Mouse (Mus musculus): ENCODE measurements around the gene Klhl8. TPM values are rescaled to one million over a fixed set of nuclear protein-coding genes. Genes with fewer than 3 reads are reported as not detected.

Klhl8 gene
- total RNA-seq, 1 experiment from 2014 or later: 0.29 TPM

- no peak for ATAC-seq (replicated peaks; ENCODE audit: insufficient number of reproducible peaks, low FRiP score, low TSS enrichment, poor library complexity, severe bottlenecking)
Measured at GRCm38 (mm10) chr5:103854041-103854806, 56.8 kb downstream of the Klhl8 start.

DNA sequence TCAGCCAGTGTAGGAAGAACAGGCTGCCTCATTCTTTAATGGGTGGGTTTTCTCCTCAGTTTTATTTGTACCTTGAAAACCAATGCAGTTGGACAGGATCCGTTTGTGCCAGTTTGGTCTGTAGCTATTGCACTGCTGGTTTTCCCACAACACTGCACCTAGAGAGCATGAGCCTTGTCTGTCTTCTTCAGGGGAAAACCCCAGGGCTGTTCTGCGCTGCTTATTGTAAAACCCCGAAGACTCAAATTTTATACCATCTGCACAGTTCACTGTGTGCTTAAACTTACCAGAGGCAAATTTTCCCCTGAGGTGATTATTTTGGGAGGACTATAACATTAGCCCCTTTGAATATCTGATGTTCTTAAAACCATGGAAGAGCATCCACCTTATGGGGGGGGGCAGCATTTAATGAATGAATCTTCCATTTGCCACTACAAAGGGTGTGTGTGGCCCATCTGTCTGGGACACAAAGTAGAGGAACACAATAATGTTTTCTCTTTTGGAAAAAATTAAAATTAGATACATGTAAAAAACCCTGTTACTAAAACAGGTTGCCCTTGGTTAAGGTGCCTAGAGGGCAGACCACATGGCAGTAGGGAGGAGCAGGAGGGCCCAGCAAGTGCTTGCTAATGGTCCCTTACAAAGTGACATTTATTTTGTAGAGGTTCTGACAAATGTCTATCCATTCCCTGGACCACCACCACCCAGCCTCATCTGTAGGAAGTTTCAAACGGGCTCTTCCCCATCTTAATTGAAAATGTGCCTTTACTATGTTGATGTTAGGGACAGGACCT is 58.1 kb downstream of the Klhl8 start:
- ATAC-seq (replicated peaks; ENCODE audit: insufficient number of reproducible peaks, low FRiP score, low TSS enrichment, poor library complexity, severe bottlenecking): no peak

DNA sequence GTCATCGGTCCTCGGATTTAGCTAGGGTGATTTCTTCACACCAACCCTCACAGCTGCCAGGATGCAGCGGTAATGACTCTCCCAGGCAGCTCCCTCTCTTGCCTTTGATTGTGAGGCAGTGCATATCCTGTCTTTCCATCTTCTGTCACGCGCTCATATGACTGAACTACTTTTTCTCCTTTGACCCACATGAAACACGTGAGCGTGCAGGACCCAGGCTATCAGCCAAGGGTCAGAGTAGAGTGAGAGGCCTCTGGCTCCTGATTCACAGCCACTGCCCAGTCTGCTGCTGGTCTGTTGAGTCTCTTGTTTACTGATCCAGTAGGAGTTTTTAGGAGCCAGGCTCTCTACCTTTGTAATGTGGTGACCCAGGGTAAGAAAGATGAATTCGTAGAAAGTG is 62.5 kb downstream of the Klhl8 start:
- ATAC-seq (replicated peaks; ENCODE audit: insufficient number of reproducible peaks, low FRiP score, low TSS enrichment, poor library complexity, severe bottlenecking): no peak

GRCm38 (mm10) chr5:103846609-103847008 is 64.5 kb downstream of the Klhl8 start:
- ATAC-seq (replicated peaks; ENCODE audit: insufficient number of reproducible peaks, low FRiP score, low TSS enrichment, poor library complexity, severe bottlenecking): no peak

DNA sequence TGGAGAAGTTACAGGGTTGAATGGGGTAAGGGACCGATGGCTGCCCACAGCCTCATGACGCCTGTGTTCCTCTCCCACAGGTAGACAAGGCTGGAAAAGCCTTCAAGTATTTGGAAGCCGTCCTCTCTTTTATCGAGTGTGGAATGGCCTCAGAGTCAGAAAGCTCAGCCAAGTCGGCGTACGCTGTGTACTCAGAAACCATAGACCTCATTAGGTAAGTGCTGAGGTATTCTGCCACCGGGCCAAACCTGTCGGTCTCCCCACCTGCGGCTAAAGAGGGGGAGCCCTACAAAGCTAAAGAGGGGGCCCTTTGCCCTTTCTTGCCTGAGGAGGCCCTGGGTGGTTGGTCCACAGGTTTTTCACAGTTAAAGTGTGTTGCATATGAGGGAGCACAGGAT is 64.9 kb downstream of the Klhl8 start:
- no peak for ATAC-seq (replicated peaks; ENCODE audit: insufficient number of reproducible peaks, low FRiP score, low TSS enrichment, poor library complexity, severe bottlenecking)

DNA sequence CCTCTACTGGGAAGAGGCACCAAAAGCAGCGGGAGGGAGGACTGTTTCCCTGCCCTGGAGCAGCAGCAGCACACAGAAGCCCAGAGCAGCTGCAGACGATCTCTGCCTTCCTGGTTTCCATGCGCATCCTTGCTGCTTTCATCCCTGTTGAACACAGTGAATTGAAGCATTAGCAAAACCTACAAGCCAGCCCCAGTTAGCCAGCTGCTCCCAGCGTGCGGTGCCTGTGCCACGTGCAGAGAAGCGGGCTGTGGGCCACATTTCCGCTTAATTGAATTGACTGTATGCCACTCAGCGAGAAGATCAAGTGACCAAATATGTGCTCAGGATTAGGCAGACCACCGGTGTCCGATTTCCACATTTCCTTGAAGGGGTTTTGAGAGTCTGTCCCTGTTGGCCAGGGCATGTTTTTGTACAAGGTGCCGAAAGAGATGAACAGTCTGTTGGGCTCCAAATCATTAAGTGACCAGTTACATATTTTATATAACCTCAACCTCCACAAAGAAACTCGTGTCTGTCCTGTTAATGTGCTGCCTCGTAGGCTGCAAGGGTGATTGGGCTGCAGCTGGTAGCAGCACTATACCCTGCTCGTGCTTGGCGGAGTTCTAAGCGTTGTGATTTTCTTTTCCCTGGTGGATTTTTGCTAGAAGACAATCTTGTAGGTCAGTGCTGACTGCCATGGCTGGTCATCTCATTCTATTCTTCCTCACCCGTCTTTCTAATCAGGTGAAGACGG is 65.5 kb downstream of the Klhl8 start:
- no peak for ATAC-seq (replicated peaks; ENCODE audit: insufficient number of reproducible peaks, low FRiP score, low TSS enrichment, poor library complexity, severe bottlenecking)

DNA sequence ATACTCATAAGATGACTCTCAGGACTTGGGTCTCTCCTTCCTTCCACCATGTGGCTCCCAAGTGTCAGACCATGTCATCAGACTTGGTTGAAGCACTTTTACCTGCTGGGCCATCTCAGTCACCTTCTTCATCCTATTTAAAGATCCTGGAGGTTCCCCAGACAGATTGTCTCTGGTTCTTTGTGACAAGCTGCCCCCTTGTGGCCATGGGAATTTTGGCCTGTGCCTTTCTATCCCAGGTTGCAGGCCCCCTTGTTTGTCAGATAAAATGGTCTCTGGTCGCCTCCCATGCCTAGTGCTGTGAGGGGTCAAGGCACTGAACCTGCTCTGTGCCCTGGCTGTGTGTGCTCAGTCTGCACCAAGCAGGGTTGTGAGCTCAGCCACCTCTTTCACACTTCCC is 67.1 kb downstream of the Klhl8 start:
- no peak; the same call in 1 of the 2 replicates for ATAC-seq (replicated peaks; ENCODE audit: insufficient number of reproducible peaks, low FRiP score, low TSS enrichment, poor library complexity, severe bottlenecking)

- no peak for ATAC-seq (replicated peaks; ENCODE audit: insufficient number of reproducible peaks, low FRiP score, low TSS enrichment, poor library complexity, severe bottlenecking)
Measured at GRCm38 (mm10) chr5:103839265-103839626, 71.8 kb downstream of the Klhl8 start.

GRCm38 (mm10) chr5:103838550-103839264 is 72.4 kb downstream of the Klhl8 start:
- ATAC-seq (replicated peaks; ENCODE audit: insufficient number of reproducible peaks, low FRiP score, low TSS enrichment, poor library complexity, severe bottlenecking): no peak

DNA sequence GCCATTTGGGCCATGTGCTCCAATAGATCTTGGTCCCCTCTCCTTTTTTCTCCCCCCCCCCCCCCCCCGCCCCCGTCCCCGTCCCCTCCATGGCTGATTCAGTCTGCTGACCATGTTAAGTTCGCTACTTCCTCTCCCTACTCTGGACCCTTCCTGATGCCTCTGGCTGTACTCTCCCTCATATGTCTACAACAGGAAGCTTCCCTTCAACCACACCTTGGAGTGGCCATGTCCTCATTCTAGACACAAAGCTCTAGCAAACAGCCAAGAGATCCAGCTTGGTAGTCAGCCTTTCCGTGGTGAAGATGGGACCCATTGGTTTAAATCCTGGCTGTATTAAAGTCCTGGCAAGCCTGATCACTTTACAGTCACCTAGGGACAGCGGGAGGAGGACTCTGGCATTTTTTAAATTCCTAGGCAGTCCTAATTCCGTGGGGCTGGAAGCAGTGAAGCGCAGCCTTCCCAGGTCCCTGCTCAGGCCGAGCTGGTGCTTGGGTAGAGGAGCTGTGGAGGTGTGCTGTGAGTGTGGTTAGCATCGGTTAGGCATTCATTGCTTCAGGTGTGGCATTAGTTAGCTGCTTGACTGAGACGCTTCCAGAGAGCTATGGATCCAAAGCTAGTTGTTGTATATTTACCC is 74.8 kb downstream of the Klhl8 start:
- ATAC-seq (replicated peaks; ENCODE audit: insufficient number of reproducible peaks, low FRiP score, low TSS enrichment, poor library complexity, severe bottlenecking): no peak

- ATAC-seq (replicated peaks; ENCODE audit: insufficient number of reproducible peaks, low FRiP score, low TSS enrichment, poor library complexity, severe bottlenecking): no peak
Measured at GRCm38 (mm10) chr5:103835471-103836147, 75.5 kb downstream of the Klhl8 start.

DNA sequence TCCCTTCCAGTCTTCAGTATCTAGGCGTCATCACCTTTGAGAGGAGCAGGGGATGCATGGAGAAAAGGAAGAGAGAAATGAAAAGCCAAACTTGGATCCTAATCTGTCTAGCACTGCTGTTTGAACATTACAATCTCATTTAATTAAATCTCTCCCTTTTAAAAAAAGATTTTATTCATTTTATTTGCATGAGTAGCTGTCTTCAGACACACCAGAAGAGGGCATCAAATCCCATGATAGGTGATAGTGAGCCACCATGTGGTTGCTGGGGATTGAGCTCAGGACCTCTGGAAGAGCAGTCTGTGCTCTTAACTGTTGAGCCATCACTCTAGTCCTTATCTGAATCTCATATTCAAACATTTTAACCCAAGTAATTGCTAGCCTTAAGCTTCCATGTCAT is 80.2 kb downstream of the Klhl8 start:
- no peak for ATAC-seq (replicated peaks; ENCODE audit: insufficient number of reproducible peaks, low FRiP score, low TSS enrichment, poor library complexity, severe bottlenecking)

DNA sequence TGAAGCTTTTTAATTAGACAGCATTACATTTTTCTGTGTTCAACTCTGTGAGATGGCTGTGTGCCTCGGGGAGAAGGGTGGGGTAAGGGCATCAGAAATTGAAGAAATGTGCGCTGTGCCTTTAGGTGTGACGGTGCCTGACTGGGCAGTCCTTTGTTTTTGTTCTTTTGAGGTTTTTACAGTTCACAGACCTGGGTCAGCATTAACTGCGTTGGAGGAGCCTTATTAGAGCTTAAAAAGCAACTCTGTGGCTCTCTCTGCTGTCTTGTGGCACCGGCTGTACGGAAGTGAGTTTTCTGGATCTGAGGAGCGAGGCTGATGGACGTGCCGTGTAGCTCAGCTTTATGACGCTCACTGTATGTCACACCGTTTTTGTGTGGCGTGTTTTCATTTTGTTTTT is 81.9 kb downstream of the Klhl8 start:
- no peak for ATAC-seq (replicated peaks; ENCODE audit: insufficient number of reproducible peaks, low FRiP score, low TSS enrichment, poor library complexity, severe bottlenecking)

- ATAC-seq (replicated peaks; ENCODE audit: insufficient number of reproducible peaks, low FRiP score, low TSS enrichment, poor library complexity, severe bottlenecking): no peak
Measured at GRCm38 (mm10) chr5:103828729-103829128, 82.3 kb downstream of the Klhl8 start.

GRCm38 (mm10) chr5:103828304-103828703 is 82.8 kb downstream of the Klhl8 start:
- ATAC-seq (replicated peaks; ENCODE audit: insufficient number of reproducible peaks, low FRiP score, low TSS enrichment, poor library complexity, severe bottlenecking): no peak

DNA sequence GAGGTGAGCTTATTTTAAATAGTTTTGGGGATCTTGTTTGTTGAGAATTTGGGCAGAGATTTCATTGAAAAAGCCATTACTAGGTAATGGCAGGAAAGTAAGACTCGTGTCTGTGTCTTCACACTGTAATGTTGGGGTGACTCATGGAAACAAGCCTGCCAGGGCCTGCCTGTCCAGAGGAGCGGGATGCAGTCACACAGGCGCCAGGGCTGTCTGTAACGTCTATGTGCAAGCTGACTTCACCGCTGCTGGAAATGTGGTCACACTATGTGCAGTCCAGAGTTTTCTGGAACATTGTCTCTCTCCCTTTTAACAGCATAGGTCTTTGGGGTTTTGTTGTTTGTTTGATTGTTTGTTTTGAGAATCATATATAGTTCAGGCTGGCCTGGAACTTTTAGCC is 88.1 kb downstream of the Klhl8 start:
- no peak for ATAC-seq (replicated peaks; ENCODE audit: insufficient number of reproducible peaks, low FRiP score, low TSS enrichment, poor library complexity, severe bottlenecking)

DNA sequence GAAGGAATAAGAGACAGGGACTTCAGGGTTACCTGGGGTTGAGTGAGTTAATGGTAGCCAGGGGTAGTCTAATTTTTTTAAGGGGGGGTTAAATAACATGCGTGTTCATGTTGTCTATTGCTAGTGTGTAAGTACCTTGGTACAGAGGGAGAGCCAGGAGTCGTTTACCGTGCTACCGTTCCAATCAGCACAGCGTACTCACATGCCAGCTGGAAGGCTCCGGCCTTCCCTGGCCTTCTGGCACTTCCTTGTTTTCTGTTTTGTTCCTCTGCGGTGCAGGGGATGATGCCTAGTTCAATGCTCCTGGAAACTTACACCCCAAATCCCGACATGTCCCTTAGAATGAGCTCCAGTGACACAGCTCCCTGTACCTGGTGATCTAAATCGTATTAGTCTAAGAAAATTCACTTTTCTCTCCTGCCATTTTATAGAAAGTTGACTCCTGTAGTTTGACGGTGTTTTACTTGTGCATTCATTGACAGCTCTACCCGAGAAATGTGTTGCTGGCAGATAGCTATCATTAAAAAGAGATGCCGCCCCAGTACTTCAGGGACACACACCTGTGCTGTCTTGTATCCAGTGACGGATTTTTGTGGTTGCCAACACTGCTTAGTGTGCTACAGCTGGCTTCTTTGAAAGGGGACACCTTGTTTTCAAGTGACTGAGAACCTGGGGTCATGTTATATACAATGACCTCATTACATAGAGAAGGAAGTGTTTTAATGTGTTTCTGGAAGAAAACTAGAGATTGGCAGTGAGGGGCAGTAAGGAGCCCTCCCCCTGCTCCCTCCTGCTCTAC is 89.4 kb downstream of the Klhl8 start:
- ATAC-seq (replicated peaks; ENCODE audit: insufficient number of reproducible peaks, low FRiP score, low TSS enrichment, poor library complexity, severe bottlenecking): no peak

All from monocyte, adult 5-6 weeks (primary cell).